Mouse (Mus musculus) embryonic stem cell, embryonic (primary cell): Measurements from ENCODE around the gene Xpnpep3.

Experiments
- CTCF ChIA-PET, 4 experiments: fragments of 300-600 bp in 2 of 4; fragments of 350-600 bp in 2 of 4; sonication (Branson Sonifier 250); formaldehyde crosslinking; loops; one replicate each; lab custom pipeline; 2022; ENCODE audit warnings: inconsistent platforms in 2 of 4; lab: Charles Lee
- POLR2A ChIA-PET, 4 experiments: fragments of 300-600 bp in 2 of 4; fragments of 350-600 bp in 2 of 4; sonication (Branson Sonifier 250); formaldehyde crosslinking; loops; one replicate each; lab custom pipeline; 2022; ENCODE audit warnings: antibody characterized with exemption in 4 of 4, inconsistent platforms in 1 of 4; lab: Charles Lee

Xpnpep3 gene

DNA sequence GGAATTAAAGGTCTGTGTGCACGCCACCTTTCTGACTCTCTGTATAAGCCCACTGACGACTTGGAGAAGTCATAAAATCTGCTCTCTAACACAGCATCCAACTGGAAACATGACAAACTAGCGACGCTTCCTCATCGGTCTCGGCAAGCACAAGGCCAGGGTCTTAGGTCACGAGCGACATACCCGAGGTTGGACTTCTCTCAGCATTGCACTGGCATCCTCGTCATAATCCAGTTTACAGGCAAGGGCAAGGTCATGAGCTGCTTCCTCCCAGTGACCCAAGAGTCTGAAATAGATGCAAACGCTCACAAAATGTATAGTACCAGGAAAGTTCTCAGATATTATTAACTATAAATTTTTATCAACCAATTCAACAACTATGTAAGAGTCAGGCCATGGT is 25.3 kb upstream of the Xpnpep3 start:
- POLR2A ChIA-PET: interaction anchor here in 2 of 4 experiments (0.7 to 1.2 kb wide), 2 partner anchors 15 to 25 kb away, joined by 5 to 8 read pairs; partner anchors contain the start of genes St13 (in 1 of the 2) and Xpnpep3 (in 1 of the 2)
- CTCF ChIA-PET: no interaction called here

DNA sequence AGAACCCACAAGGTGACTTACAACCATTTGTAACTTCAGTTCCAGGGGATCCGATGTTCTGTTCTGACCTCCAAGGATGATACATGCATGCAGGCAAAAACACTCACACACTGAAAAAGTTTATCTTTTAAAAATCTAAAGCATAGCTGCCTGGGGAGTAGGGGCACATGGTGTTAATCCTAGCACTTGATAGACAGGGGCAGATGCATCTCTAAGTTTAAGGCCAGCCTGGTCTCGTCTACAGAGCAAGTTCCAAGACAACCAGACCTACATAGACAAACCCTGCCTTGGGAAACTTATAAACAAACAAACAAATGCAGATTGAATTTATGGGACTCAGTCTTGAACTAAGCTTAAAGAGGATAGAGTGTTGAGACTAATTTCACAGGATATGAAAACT is 21.1 kb upstream of the Xpnpep3 start:
- CTCF ChIA-PET: no interaction called here

GRCm38 (mm10) chr15:81386327-81386726 is 13.6 kb upstream of the Xpnpep3 start:
- POLR2A ChIA-PET: interaction anchor here (0.6 to 8.0 kb wide), 10 partner anchors 9 to 1129 kb away, joined by 3 to 103 read pairs (median 4); partner anchors contain the start of genes St13 (in 3 of the 4) and Xpnpep3 (in 3 of the 4)
- CTCF ChIA-PET: interaction anchor here (0.5 to 1.5 kb wide), 9 partner anchors 12 to 886 kb away, joined by 3 to 4 read pairs (median 3); partner anchors contain the start of genes St13 (in 1 of the 4) and Xpnpep3 (in 1 of the 4)

More for the DNA sequence above, 21.1 kb upstream of the Xpnpep3 start:
- POLR2A ChIA-PET: interaction anchor here in 2 of 4 experiments (0.8 to 6.7 kb wide), 10 partner anchors 8 to 30 kb away, joined by 3 to 36 read pairs (median 4); partner anchors contain the start of genes St13 (in 1 of the 2) and Xpnpep3 (in 1 of the 2)

- ChIA-PET CTCF (interaction anchor here in 1 of 4 experiments (0.9 kb wide), 1 partner anchor 55 kb away, joined by 3 read pairs; no protein-coding TSS in a partner anchor), POLR2A (interaction anchor here in 3 of 4 experiments (0.6 to 8.0 kb wide), 6 partner anchors 6 to 945 kb away, joined by 3 to 103 read pairs (median 3); partner anchors contain the start of genes St13 (in 1 of the 3) and Xpnpep3 (in 1 of the 3))
Measured at GRCm38 (mm10) chr15:81392997-81393396, 6.9 kb upstream of the Xpnpep3 start.

- POLR2A ChIA-PET: interaction anchor here in 3 of 4 experiments (0.6 to 8.7 kb wide), 17 partner anchors 7 to 654 kb away, joined by 3 to 84 read pairs (median 3); partner anchors contain the start of gene Rbx1 (in 1 of the 3)
Measured at GRCm38 (mm10) chr15:81394211-81394915, 5.6 kb upstream of the Xpnpep3 start.

GRCm38 (mm10) chr15:81398189-81398588 is 1.7 kb upstream of the Xpnpep3 start:
- CTCF ChIA-PET: interaction anchor here in 3 of 4 experiments (0.6 to 1.6 kb wide), 5 partner anchors 11 to 1692 kb away, joined by 3 read pairs; no protein-coding TSS in a partner anchor
- POLR2A ChIA-PET: interaction anchor here (0.6 to 8.7 kb wide), 41 partner anchors 9 to 404 kb away, joined by 3 to 103 read pairs (median 7); partner anchors contain the start of genes Dnajb7 (in 2 of the 4), Ep300 (in 2 of the 4), L3mbtl2 (in 1 of the 4) and Tef (in 1 of the 4)

More at GRCm38 (mm10) chr15:81394211-81394915, 5.6 kb upstream of the Xpnpep3 start:
- CTCF ChIA-PET: interaction anchor here (0.6 to 0.9 kb wide), 4 partner anchors 45 to 212 kb away, joined by 3 to 8 read pairs (median 3); no protein-coding TSS in a partner anchor

DNA sequence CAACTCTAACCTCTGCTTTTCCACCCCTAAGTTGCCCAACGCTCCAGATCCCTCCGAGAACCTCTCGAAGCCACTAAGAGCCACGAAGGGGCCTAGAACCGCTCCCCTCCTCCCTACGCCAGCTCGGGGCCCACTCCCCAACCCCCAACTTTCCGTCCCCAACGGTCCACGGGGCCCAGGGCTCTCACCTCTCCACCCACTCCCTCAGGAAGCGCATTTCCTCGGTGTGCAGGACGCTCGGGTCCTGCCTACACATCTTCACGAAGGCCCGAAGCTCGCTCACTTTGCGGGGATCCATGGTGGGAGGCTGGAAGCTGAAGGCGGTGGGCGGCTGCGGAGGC is 671 bp upstream of the Xpnpep3 start:
- ChIA-PET POLR2A (interaction anchor here (0.6 to 8.7 kb wide), 77 partner anchors 9 to 1400 kb away, joined by 3 to 103 read pairs (median 4); partner anchors contain the start of genes Rbx1 (in 3 of the 4), Dnajb7 (in 2 of the 4), Ep300 (in 2 of the 4) and L3mbtl2 (in 2 of the 4)), CTCF (interaction anchor here in 2 of 4 experiments (1.1 to 2.0 kb wide), 9 partner anchors 12 to 432 kb away, joined by 3 to 6 read pairs (median 3); no protein-coding TSS in a partner anchor)

DNA sequence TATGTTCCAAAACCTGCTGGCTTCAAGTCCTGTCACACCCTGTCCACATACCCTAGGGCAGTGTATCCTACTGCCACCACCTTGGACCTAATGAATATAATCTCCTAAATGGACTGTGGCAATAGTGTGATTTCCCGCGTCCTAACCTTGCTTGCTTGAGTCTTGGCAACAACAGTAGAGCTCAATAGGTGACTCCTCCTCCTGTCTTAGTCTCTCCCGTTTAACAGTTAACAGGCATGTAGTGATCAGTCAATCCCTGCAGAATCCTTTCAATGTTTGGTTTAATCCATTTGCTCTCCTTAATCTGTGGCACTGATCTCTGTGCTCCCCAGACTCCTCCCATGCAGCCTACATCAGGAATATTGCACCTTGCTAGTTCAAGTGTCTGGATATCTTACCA is 5.1 kb downstream of the Xpnpep3 start:
- ChIA-PET CTCF (interaction anchor here in 1 of 4 experiments (0.5 kb wide), 1 partner anchor 159 kb away, joined by 5 read pairs; no protein-coding TSS in a partner anchor), POLR2A (interaction anchor here in 1 of 4 experiments (1.1 to 1.5 kb wide), 3 partner anchors 10 to 15 kb away, joined by 3 read pairs; no protein-coding TSS in a partner anchor)

- ChIA-PET CTCF (interaction anchor here in 1 of 4 experiments (0.6 kb wide), 1 partner anchor 9 kb away, joined by 4 read pairs; no protein-coding TSS in a partner anchor), POLR2A (interaction anchor here in 2 of 4 experiments (0.7 to 4.2 kb wide), 5 partner anchors 8 to 177 kb away, joined by 3 to 28 read pairs (median 7); partner anchors contain the start of genes St13 (in 2 of the 2), Xpnpep3 (in 2 of the 2) and Ep300 (in 1 of the 2))
Measured at GRCm38 (mm10) chr15:81408199-81408598, 8.3 kb downstream of the Xpnpep3 start, which contains the start of gene Dnajb7. Gene Dnajb7 (minus strand): TSS chr15:81408299.

- POLR2A ChIA-PET: interaction anchor here (0.6 to 8.2 kb wide), 25 partner anchors 9 to 1322 kb away, joined by 3 to 84 read pairs (median 4); partner anchors contain the start of genes Rbx1 (in 3 of the 4), St13 (in 3 of the 4), Xpnpep3 (in 3 of the 4) and Dnajb7 (in 1 of the 4)
- CTCF ChIA-PET: interaction anchor here in 1 of 4 experiments (0.7 kb wide), 1 partner anchor 9 kb away, joined by 4 read pairs; the partner anchor contains the start of gene Dnajb7
Measured at GRCm38 (mm10) chr15:81416763-81417310, 16.9 kb downstream of the Xpnpep3 start.

DNA sequence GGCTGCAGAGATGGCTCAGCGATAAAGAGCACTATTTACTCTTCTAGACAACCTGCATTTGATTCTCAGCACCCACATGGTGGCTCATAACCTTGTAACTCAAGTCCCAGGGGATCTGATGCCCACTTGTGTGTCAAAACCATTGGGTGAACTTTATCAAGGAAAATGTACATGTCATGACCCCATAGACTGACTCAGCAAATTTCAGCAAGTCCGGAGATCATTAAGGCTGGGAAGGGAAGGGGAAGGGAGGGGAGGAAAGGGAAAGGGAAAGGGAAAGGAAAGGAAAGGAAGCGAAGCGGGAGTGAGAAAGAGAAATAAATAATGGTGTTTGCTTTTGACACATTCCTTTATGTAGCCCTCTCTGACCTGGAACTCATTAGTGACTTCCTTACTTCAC is 18.1 kb downstream of the Xpnpep3 start:
- POLR2A ChIA-PET: interaction anchor here in 2 of 4 experiments (1.1 to 8.2 kb wide), 2 partner anchors 17 to 20 kb away, joined by 3 to 84 read pairs; partner anchors contain the start of genes St13 (in 1 of the 2) and Xpnpep3 (in 1 of the 2)
- CTCF ChIA-PET: no interaction called here

DNA sequence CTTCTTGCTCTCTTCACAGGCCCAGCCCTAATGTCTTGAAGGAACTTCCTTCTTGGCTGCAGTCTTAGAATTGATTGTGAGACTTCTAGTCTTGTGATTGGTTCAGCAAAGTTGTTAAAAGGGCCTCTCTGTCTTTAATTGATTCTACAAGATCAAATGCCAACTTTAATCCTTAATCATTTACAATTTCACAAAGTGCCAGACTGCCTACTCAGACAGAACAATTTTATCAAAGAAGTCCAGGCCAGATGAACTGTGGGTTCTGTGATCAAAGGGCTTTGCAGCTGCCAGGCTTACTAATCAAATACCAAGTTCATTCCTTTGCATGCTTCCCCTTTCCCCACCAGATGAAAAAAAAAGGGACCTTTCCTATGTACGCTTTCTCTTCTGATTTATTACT is 21.5 kb downstream of the Xpnpep3 start:
- ChIA-PET CTCF (interaction anchor here in 1 of 4 experiments (0.7 kb wide), 1 partner anchor 9 kb away, joined by 3 read pairs; no protein-coding TSS in a partner anchor), POLR2A (interaction anchor here in 2 of 4 experiments (0.6 to 8.2 kb wide), 4 partner anchors 9 to 156 kb away, joined by 3 to 84 read pairs (median 5); partner anchors contain the start of genes St13 (in 1 of the 2) and Xpnpep3 (in 1 of the 2))

DNA sequence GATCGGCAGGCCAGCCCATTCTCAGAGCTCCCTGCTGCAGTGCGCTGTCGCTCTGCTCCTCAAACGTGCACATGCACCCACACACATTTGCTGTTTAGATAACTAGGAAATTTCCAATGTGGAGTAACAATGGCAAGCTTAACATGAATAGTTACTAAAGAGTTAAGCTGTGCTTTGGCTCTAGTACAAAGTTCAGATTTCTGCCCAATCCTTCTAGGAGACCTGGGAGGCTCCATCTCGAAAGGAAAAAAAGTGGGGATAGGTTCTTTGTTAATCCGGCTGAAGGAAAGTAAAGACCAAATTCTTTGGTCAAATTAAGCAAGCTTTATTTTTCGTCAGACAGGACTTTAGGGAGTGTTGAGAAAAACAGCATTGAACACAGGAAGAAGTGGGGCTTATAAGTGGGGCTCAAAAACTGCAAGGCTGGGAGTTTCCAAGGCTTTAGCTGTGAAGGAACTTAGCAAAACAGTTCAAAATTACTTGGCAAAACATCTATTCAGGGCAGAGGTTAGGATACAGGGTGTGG is 22.3 kb downstream of the Xpnpep3 start:
- CTCF ChIA-PET: interaction anchor here in 1 of 4 experiments (0.7 kb wide), 1 partner anchor 9 kb away, joined by 3 read pairs; no protein-coding TSS in a partner anchor

DNA sequence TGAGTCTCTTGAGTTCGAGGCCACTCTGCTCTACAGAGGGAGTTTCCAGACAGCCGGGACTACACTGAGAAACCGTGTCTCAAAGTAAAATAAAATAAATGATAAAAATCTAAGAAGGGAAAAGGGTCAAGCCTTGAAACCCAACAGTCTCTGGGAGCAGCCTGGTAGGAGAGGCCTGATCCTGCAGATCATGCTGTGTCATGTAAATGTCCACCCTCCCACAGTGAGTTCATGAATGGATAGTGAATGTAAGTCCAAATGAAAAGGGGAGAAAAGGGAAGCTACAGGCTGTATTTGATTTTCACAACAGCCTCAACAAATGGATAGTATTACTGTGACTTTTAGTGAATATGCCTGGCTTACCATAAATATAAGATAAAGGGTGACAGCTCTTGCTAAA is 25.4 kb downstream of the Xpnpep3 start:
- ChIA-PET CTCF (interaction anchor here in 2 of 4 experiments (1.4 kb wide), 2 partner anchors 23 kb away, joined by 3 to 4 read pairs; no protein-coding TSS in a partner anchor), POLR2A (interaction anchor here in 1 of 4 experiments (1.0 to 1.6 kb wide), 4 partner anchors 15 to 161 kb away, joined by 3 to 8 read pairs (median 4); partner anchors contain the start of genes St13 and Xpnpep3)

More for the DNA sequence above, 22.3 kb downstream of the Xpnpep3 start:
- POLR2A ChIA-PET: interaction anchor here in 3 of 4 experiments (0.6 to 1.4 kb wide), 3 partner anchors 23 to 155 kb away, joined by 3 to 4 read pairs (median 4); partner anchors contain the start of genes St13 (in 1 of the 3) and Xpnpep3 (in 1 of the 3)

DNA sequence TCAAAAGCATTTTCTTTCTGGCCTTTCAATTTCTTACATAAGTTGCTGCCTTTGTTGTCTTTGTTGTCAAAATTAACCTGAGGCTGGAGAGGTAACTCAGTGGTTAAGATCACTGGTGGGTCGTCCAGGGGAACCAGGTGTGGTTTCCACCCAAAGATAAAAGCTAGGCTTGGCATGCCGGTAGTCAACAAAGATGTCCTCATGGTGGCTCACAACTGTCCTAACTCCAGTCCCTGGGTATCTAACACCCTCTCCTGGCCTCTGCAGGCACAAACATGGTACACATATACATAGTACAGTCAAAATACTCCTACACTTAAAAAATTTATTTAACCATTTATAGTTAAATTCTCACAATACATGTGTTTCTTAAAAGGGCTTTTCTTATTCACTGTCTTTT is 28.0 kb downstream of the Xpnpep3 start:
- POLR2A ChIA-PET: interaction anchor here in 2 of 4 experiments (1.0 to 1.7 kb wide), 3 partner anchors 9 to 28 kb away, joined by 3 to 6 read pairs (median 5); partner anchors contain the start of genes St13 (in 1 of the 2) and Xpnpep3 (in 1 of the 2)
- CTCF ChIA-PET: interaction anchor here in 1 of 4 experiments (1.4 kb wide), 1 partner anchor 20 kb away, joined by 4 read pairs; no protein-coding TSS in a partner anchor

DNA sequence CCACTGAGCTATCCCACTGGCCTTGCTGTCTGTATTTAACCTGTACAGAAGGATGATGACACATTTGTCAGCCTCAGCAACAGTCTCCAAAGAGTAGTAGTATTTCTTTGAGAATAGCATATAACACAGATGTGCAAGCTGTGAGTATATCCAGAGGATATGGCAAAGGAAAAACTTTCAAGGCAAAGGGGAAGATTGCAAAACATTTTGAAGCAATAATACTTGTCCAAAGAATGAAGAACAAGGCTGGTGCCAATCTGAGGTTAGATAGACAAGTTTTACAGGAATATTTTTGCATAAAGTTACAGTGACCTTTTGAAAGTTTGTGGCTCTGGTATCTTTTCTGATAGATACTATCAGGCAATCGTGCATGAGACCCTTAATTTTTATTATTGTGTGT is 31.3 kb downstream of the Xpnpep3 start:
- ChIA-PET CTCF (interaction anchor here in 1 of 4 experiments (0.8 to 1.9 kb wide), 2 partner anchors 9 to 17 kb away, joined by 3 to 6 read pairs; no protein-coding TSS in a partner anchor), POLR2A (interaction anchor here in 2 of 4 experiments (0.5 to 1.4 kb wide), 3 partner anchors 15 to 154 kb away, joined by 3 to 8 read pairs (median 3); partner anchors contain the start of gene Ep300 (in 1 of the 2))
